Mouse (Mus musculus): ENCODE results near the gene Nmnat2.

DNA sequence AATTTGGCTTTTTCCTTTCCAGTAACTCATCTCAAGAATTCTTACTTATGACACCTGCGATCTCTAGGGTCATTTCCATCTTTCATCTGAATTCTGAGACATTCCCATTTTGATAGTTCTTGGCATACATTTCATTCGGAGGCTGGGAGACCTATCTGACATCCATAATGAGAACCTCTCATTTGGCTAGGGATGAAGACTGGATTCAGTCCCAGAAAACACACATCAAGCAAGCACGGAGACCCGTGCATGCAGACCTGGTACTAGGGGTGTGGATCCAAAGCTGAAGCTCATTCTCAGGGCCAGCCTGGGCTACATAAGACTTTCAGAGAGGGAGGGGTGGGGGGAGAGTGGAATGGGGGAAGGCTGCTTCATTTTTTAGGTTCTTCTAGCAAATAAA, 68.2 kb downstream of the Nmnat2 start:
- no peak for TF ChIP-seq FLI1 (IDR thresholded peaks at IDR 0.05; ENCODE audit: low read length)
- no peak for TF ChIP-seq GATA1 (IDR thresholded peaks at IDR 0.05; ENCODE audit: borderline replicate concordance, low read length)

Measured in megakaryocyte, embryonic 14.5 days (primary cell).